Mouse (Mus musculus) liver, embryonic 14.5 days (tissue): Measurements from ENCODE around the gene Hoxa5. TPM values are rescaled to one million over a fixed set of nuclear protein-coding genes. Genes with fewer than 3 reads are reported as not detected.

Experiments used
- ATAC-seq: fragments of 200-750 bp; cut with Nextera tagmentation; 2 replicates; pipeline ENCODE4 v1.8.0; 2017; ENCODE audit warnings: moderate number of reproducible peaks, mild to moderate bottlenecking, moderate library complexity; ENCODE audit not compliant: insufficient read depth
- DNase-seq, 3 experiments: peaks; one replicate each; pipeline ENCODE4 v3.0.0-alpha.2; 2012 to 2013; ENCODE audit warnings: low read depth in 3 of 3, low spot score in 3 of 3
- H3K27ac ChIP-seq: fragments of 300-500 bp; sonication (generic); 2 replicates; pipeline ENCODE4 v1.5.1; 2014; ENCODE audit warnings: moderate library complexity, mild to moderate bottlenecking, control low read depth, inconsistent platforms
- H3K27me3 ChIP-seq: fragments of 300-500 bp; sonication (generic); 2 replicates; pipeline ENCODE4 v1.6.1; 2014; ENCODE audit warnings: mild to moderate bottlenecking, low read length, moderate library complexity; ENCODE audit not compliant: control insufficient read depth, insufficient read depth
- H3K36me3 ChIP-seq: fragments of 300-500 bp; sonication (generic); replicated peaks from 2 replicates; pipeline ENCODE4 v1.6.1; 2014; ENCODE audit warnings: low read depth; ENCODE audit not compliant: control insufficient read depth, insufficient read depth
- H3K4me1 ChIP-seq, 2 experiments: fragments of 200-500 bp in 1 of 2; fragments of 300-500 bp in 1 of 2; sonication (generic) in 1 of 2; replicated peaks; 2 replicates each; pipeline ENCODE4 v1.6.1; 2012 to 2014; ENCODE audit warnings: antibody characterized with exemption in 1 of 2, inconsistent platforms in 1 of 2, low read length in 1 of 2; ENCODE audit not compliant: control insufficient read depth in 2 of 2, insufficient read depth in 2 of 2
- H3K4me2 ChIP-seq: fragments of 300-500 bp; sonication (generic); 2 replicates; pipeline ENCODE4 v1.6.1; 2014; ENCODE audit warnings: low read depth, mild to moderate bottlenecking, control low read depth, moderate library complexity
- H3K4me3 ChIP-seq, 2 experiments: fragments of 200-500 bp in 1 of 2; fragments of 300-500 bp in 1 of 2; sonication (generic) in 1 of 2; 2 replicates each; pipeline ENCODE4 v1.5.1; 2012 to 2014; ENCODE audit warnings: low read depth in 2 of 2, low read length in 2 of 2, mild to moderate bottlenecking in 2 of 2, control low read depth in 1 of 2, inconsistent platforms in 1 of 2, moderate library complexity in 1 of 2; ENCODE audit not compliant: insufficient read depth in 1 of 2
- H3K9ac ChIP-seq: fragments of 300-500 bp; sonication (generic); replicated peaks from 2 replicates; pipeline ENCODE4 v1.6.1; 2014; ENCODE audit warnings: mild to moderate bottlenecking, control low read depth, moderate library complexity
- H3K9me3 ChIP-seq: fragments of 300-500 bp; sonication (generic); 2 replicates; pipeline ENCODE4 v1.6.1; 2016; ENCODE audit warnings: low read length, mixed read lengths; ENCODE audit not compliant: control insufficient read depth
- CTCF ChIP-seq: IDR thresholded peaks from 2 replicates; pipeline ENCODE4 v1.5.1; 2016; ENCODE audit warnings: antibody characterized with exemption, low read depth, control low read depth
- EP300 ChIP-seq: IDR thresholded peaks from 2 replicates; pipeline ENCODE4 v1.6.1; 2016; ENCODE audit warnings: antibody characterized with exemption, low read depth
- WGBS: fragments of 180-500 bp; shearing (Covaris S2); extraction: QIAGEN DNeasy Blood & Tissue Kit; methylation state at CpG from one replicate; pipeline ENCODE4 v1.1.7; 2014; ENCODE audit not compliant: insufficient replicate concordance; 5-methylcytosine and 5-hydroxymethylcytosine counted together
- polyA plus RNA-seq, 2 experiments: library from polyadenylated mRNA; depleted of rRNA in 1 of 2; stranded (reverse) in 1 of 2; unstranded in 1 of 2; fragments of >200 nt; fragmentation: Nextera tagmentation in 1 of 2; extraction: Ambion mirVana in 1 of 2; gene quantifications; 2 replicates each; pipeline versions ENCODE4 v1.2.1 to v1.2.3; 2012 to 2014

The Hoxa5 gene
- polyA plus RNA-seq, 2 experiments: 0.43 to 0.52 TPM

- H3K4me1 ChIP-seq: no peaks in the 10 kb centered on the region
- DNase-seq (no peak), ATAC-seq (no peak)
- peak overlapping the region; percentile 21 to 41 for H3K4me3 ChIP-seq
- H3K9me3 ChIP-seq: no peaks in the 10 kb centered on the region
- H3K27ac ChIP-seq: no peak overlapping the region
- 3% methylated on average over 41 of the region's 41 CpGs for WGBS
- H3K27me3 ChIP-seq: peaks cover 100% of the 10 kb centered on the region
- TF ChIP-seq EP300: no peak
- H3K36me3 ChIP-seq: no peaks in the 10 kb centered on the region
- peak overlapping the region; percentile 2 for H3K4me2 ChIP-seq
- H3K9ac ChIP-seq: no peak overlapping the region
These were observed 29.2 kb downstream of the Hoxa5 start for GRCm38 (mm10) chr6:52174968-52175751.

- no peaks in the 10 kb centered on the region for H3K9me3 ChIP-seq
- H3K27me3 ChIP-seq: peaks cover 98% of the 10 kb centered on the region
- no peaks in the 10 kb centered on the region for H3K4me1 ChIP-seq
- ATAC-seq: no peak
- H3K36me3 ChIP-seq: no peaks in the 10 kb centered on the region
- H3K4me2 ChIP-seq: no peak overlapping the region
- no peak overlapping the region for H3K9ac ChIP-seq
- no peak overlapping the region for H3K4me3 ChIP-seq
- no peak overlapping the region for H3K27ac ChIP-seq
- 12% methylated on average over 4 of the region's 4 CpGs for WGBS
- no peak for TF ChIP-seq CTCF
- DNase-seq: no peak
These were observed 30.7 kb downstream of the Hoxa5 start for GRCm38 (mm10) chr6:52173648-52174047.

DNA sequence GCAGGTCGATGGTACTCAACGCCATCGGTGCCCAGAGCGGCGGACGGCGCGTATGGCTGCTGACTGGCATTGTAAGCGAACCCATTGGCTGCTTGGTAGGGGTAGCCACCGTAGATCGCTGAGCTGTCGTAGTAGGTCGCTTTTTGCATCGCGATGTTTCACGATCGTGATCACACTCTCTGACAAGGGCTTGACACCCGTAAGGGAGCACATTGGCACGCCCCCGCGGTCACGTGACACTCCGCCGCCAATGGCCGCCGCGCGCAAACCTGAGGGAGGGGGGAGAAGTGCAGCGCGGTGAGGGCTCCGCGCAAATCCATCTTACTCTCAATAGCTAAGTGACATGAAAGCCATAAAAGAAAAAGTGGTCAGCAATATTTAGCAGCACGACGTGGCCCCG lies 31.9 kb downstream of the Hoxa5 start:
- ATAC-seq: peak; percentile 15; the same call in 1 of the 2 replicates
- no peak overlapping the region for H3K27ac ChIP-seq
- H3K27me3 ChIP-seq: peaks cover 98% of the 10 kb centered on the region
- peak overlapping the region; percentile 34 for H3K4me2 ChIP-seq
- H3K36me3 ChIP-seq: no peaks in the 10 kb centered on the region
- TF ChIP-seq CTCF: no peak
- no peak for TF ChIP-seq EP300
- DNase-seq: peak in 1 of 3 experiments; percentile 10
- H3K9me3 ChIP-seq: no peaks in the 10 kb centered on the region
- H3K9ac ChIP-seq: no peak overlapping the region
- no peak overlapping the region for H3K4me3 ChIP-seq
- H3K4me1 ChIP-seq: no peaks in the 10 kb centered on the region
- WGBS: 3% methylated on average over 35 of the region's 35 CpGs

- 30% methylated on average over 7 of the region's 7 CpGs for WGBS
- Histone ChIP-seq H3K27me3 (peaks cover 98% of the 10 kb centered on the region), H3K9me3 (no peaks in the 10 kb centered on the region), H3K4me2 (no peak overlapping the region), H3K9ac (no peak overlapping the region), H3K4me1 (no peaks in the 10 kb centered on the region), H3K4me3 (no peak overlapping the region), H3K36me3 (no peaks in the 10 kb centered on the region), H3K27ac (no peak overlapping the region)
- ATAC-seq (no peak), DNase-seq (no peak)
- no peak for TF ChIP-seq CTCF
- TF ChIP-seq EP300: no peak
These were observed 32.4 kb downstream of the Hoxa5 start for GRCm38 (mm10) chr6:52171938-52172337.

DNA sequence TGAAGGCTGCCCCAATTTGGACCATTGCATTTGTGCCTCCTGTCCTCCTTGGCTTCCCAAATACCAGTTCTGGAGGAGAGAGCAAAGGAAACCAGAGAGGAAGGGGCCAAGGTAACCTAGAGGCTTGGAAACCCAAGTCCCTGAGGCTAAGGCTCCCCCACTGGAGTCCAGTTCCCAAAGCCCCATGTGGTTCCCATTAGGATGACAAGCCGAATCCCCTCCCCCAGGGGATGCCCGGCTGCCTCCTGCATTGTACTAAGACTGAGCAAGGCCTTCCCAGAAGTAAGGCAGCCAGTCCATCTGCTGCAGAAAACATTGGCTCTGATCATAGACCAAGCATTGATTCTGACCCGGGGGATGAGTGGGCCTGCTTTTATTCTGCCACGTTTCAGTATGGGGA lies 33.1 kb downstream of the Hoxa5 start:
- Histone ChIP-seq H3K4me3 (no peak overlapping the region), H3K9ac (no peak overlapping the region), H3K4me1 (no peaks in the 10 kb centered on the region), H3K9me3 (no peaks in the 10 kb centered on the region), H3K4me2 (no peak overlapping the region), H3K27ac (no peak overlapping the region), H3K27me3 (peaks cover 98% of the 10 kb centered on the region), H3K36me3 (no peaks in the 10 kb centered on the region)
- 34% methylated on average over 4 of the region's 4 CpGs for WGBS
- no peak for ATAC-seq
- TF ChIP-seq CTCF (no peak), EP300 (no peak)
- DNase-seq: no peak
